Mouse (Mus musculus) neural tube, embryonic 15.5 days (tissue): ENCODE results near the gene Pagr1a. TPM values are rescaled to one million over a fixed set of nuclear protein-coding genes. Genes with fewer than 3 reads are reported as not detected.

Experiments used
- ATAC-seq: fragments of 200-750 bp; cut with Nextera tagmentation; 2 replicates; pipeline ENCODE4 v1.8.0; 2017; ENCODE audit warnings: mild to moderate bottlenecking, moderate TSS enrichment, moderate library complexity; ENCODE audit not compliant: low FRiP score
- H3K27ac ChIP-seq: fragments of 300-500 bp; sonication (generic); replicated peaks from 2 replicates; pipeline ENCODE4 v1.5.1; 2015; ENCODE audit warnings: mild to moderate bottlenecking, inconsistent platforms
- H3K27me3 ChIP-seq: fragments of 300-500 bp; sonication (generic); replicated peaks from 2 replicates; pipeline ENCODE4 v1.6.1; 2015; ENCODE audit warnings: inconsistent platforms
- H3K36me3 ChIP-seq: fragments of 300-500 bp; sonication (generic); 2 replicates; pipeline ENCODE4 v1.6.1; 2015; ENCODE audit warnings: inconsistent platforms
- H3K4me1 ChIP-seq: fragments of 300-500 bp; sonication (generic); 2 replicates; pipeline ENCODE4 v1.6.1; 2015; ENCODE audit warnings: inconsistent platforms
- H3K4me2 ChIP-seq: fragments of 300-500 bp; sonication (generic); 2 replicates; pipeline ENCODE4 v1.6.1; 2015; ENCODE audit warnings: inconsistent platforms, mild to moderate bottlenecking, moderate library complexity
- H3K4me3 ChIP-seq: fragments of 300-500 bp; sonication (generic); replicated peaks from 2 replicates; pipeline ENCODE4 v1.5.1; 2015; ENCODE audit warnings: mild to moderate bottlenecking, inconsistent platforms
- H3K9ac ChIP-seq: fragments of 300-500 bp; sonication (generic); replicated peaks from 2 replicates; pipeline ENCODE4 v1.6.1; 2015; ENCODE audit warnings: mild to moderate bottlenecking, inconsistent platforms
- H3K9me3 ChIP-seq: fragments of 300-500 bp; sonication (generic); replicated peaks from 2 replicates; pipeline ENCODE4 v1.6.1; 2016; ENCODE audit warnings: inconsistent platforms
- WGBS: fragments of 180-500 bp; shearing (Covaris S2); methylation state at CpG from one replicate; pipeline ENCODE4 v1.1.7; 2015; ENCODE audit warnings: mixed read lengths; 5-methylcytosine and 5-hydroxymethylcytosine counted together
- polyA plus RNA-seq: library from polyadenylated mRNA; unstranded; fragments of >200 nt; fragmentation: Nextera tagmentation; extraction: Ambion mirVana; gene quantifications from 2 replicates; pipeline ENCODE4 v1.2.1, GENCODE M21; 2015

Pagr1a gene
- polyA plus RNA-seq, 1 experiment from 2014 or later: 80.1 TPM

DNA sequence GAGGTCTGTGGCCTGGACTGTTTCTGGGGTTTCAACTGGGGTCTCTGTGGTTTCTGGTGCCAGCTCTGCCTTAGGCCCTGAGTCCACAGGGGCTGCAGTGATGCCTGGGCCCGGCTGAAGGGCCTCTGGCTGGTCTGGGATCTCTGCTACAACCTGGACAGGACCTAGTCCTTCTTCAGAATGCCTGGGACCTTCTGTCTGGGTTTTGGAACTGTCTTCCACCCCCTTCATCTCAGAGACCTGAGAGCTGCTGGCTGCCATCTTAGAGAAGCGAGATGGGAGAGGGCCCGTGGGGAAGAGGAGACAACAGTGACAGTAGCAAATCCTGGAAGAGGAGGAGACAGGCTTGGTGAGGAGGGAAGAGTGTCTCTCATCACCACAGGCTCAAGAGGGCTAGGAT is 2.9 kb upstream of the Pagr1a start:
- no peak for ATAC-seq
- Histone ChIP-seq H3K27ac (peak overlapping the region; percentile 98), H3K9ac (peak overlapping the region; percentile 77), H3K36me3 (peaks cover 30% of the 10 kb centered on the region), H3K4me3 (peak overlapping the region; percentile 59), H3K4me1 (peaks cover 90% of the 10 kb centered on the region), H3K27me3 (no peaks in the 10 kb centered on the region), H3K4me2 (peak overlapping the region; percentile 88), H3K9me3 (no peaks in the 10 kb centered on the region)
- WGBS: 55% methylated on average over 3 of the region's 3 CpGs

DNA sequence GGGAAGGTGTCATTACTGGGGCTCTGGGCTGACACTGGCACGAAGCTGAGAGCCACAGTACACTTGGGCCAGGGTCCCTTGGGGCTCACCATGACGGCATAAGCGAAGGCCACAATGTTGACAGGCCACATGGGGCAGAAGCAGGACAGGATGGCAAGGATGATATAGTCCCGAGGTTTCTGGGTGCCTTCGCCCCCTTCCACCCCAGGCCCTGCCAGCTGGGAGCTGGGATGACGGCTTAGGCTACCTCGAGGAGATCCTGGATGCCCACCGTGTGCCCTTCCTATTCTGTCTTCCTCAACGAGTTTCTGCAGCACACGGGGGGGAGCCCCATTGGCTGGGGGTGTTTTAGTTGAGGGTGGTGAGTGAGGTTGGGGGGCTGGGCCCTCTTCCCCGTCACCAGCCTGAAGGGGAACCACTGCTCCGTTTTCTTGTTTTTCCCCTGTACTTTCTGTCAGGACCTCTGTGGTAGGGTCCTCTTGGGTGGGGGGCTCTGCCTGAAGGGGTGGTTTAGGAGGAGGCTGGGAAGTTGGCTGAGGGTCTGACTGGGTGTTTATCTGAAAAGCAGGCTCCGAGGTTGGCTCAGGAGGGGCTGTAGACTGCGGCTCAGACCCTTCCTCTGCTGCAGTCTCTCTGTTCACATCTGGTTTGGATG is 2.3 kb upstream of the Pagr1a start:
- H3K9me3 ChIP-seq: no peaks in the 10 kb centered on the region
- 77% methylated on average over 14 of the region's 14 CpGs for WGBS
- H3K4me1 ChIP-seq: peaks cover 90% of the 10 kb centered on the region
- peaks cover 32% of the 10 kb centered on the region for H3K36me3 ChIP-seq
- ATAC-seq: no peak
- H3K27ac ChIP-seq: peak overlapping the region; percentile 98
- H3K4me2 ChIP-seq: peak overlapping the region; percentile 88
- no peaks in the 10 kb centered on the region for H3K27me3 ChIP-seq
- H3K4me3 ChIP-seq: peak overlapping the region; percentile 59
- peak overlapping the region; percentile 77 for H3K9ac ChIP-seq

DNA sequence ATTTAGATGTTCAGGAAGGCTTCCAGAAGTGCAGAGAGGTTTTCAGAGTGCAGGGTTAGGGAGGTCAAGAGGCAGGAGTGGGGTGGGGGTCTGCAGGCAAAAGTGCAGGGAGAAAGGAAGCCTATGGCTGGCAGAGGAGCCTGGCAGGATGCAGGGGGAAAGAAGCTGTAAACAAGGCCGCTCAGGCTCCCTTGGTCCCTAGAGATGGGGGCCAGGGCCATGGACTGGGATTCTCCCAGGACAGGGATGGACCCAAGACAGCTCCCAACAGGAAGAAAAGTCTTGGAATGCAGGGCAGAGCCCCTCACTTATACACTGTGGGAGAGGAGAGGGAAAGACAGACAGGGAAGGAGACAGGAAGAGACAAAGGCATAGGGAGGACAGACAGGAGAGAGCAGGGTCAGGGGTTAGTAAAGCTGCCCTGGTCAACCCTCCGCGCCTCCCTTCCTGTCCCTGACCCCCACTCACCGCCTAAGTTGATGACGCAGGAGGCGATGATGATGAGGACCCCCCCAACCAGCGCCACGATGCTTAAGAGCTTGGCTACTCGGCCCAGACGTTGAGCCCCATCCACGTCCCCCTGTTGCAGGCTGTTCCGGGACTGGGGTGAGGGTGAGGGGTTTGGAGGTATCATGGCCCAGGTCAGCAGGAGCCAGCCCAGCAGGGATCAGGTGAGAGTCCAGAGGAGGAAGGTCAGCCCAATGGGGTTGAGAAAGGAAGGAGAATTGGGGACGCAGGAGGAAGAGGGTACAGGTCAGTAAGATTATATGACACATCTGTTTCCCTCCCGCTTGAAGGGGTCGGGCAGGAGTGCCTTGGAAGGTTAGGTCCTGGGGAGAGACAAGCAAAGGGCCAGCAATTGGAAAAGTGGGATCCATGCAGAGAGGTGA is 1.5 kb upstream of the Pagr1a start:
- peak overlapping the region; percentile 68; the same call in 1 of the 2 replicates for H3K4me3 ChIP-seq
- H3K4me2 ChIP-seq: peak overlapping the region; percentile 88
- peak overlapping the region; percentile 98 for H3K27ac ChIP-seq
- peaks cover 32% of the 10 kb centered on the region for H3K36me3 ChIP-seq
- WGBS: 88% methylated on average over 15 of the region's 15 CpGs
- H3K9me3 ChIP-seq: no peaks in the 10 kb centered on the region
- ATAC-seq: no peak
- peaks cover 90% of the 10 kb centered on the region for H3K4me1 ChIP-seq
- H3K9ac ChIP-seq: peak overlapping the region; percentile 92
- no peaks in the 10 kb centered on the region for H3K27me3 ChIP-seq

DNA sequence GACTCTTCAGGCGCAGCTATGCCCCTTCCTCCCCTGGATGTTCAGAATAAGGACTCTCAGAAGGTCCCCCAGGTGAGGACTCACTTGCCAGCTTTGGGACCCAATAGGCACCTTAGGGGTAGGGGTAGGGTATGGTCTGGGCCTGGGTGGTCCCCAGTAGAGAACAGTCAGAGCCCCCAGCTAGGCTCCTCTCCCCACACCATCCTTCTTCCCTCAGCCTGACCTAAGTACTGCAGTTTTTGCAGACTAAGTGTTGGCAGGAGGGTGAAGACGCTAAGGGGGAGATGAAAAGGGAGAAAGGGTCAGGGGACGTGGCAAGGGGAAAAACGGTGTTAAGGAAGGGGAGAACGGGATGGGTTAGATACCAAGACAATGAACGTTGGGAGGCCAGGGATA is 796 bp upstream of the Pagr1a start:
- ATAC-seq: no peak
- Histone ChIP-seq H3K9me3 (no peaks in the 10 kb centered on the region), H3K4me3 (peak overlapping the region; percentile 68), H3K36me3 (peaks cover 34% of the 10 kb centered on the region), H3K27ac (peak overlapping the region; percentile 98), H3K4me2 (peak overlapping the region; percentile 88), H3K9ac (peak overlapping the region; percentile 92; the same call in 1 of the 2 replicates), H3K4me1 (peaks cover 88% of the 10 kb centered on the region), H3K27me3 (no peaks in the 10 kb centered on the region)
- WGBS: 62% methylated on average over 6 of the region's 6 CpGs

DNA sequence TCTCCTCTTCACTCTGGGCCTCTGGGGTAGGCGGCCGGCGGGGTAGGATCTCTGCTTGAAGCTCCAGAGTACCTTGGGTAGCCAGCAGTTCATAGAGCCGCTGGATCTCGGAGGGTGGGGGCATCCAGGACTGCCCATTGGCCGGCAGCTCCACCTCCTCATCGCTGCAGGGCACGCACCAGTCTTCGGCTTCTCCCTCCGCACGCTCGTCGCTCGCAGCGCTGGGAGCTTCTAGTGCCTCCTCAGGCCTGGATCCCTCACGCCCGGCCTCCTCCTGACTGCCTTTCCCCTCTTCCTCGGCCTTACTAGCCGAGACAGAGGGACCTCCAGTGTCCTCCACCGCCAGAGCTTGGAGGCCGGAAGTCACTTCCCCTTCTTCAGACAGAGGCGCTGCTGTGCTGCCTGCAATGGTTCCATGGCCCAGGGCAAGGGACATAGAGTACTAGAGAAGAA is 640 bp downstream of the Pagr1a start:
- WGBS: 0% methylated on average over 22 of the region's 22 CpGs
- Histone ChIP-seq H3K4me2 (peak overlapping the region; percentile 88), H3K27me3 (no peaks in the 10 kb centered on the region), H3K9me3 (no peaks in the 10 kb centered on the region), H3K9ac (peak overlapping the region; percentile 92), H3K4me3 (peak overlapping the region; percentile 68), H3K4me1 (peaks cover 74% of the 10 kb centered on the region), H3K36me3 (peaks cover 24% of the 10 kb centered on the region), H3K27ac (peak overlapping the region; percentile 98)
- peak; percentile 57 for ATAC-seq

DNA sequence TGATC is 869 bp downstream of the Pagr1a start, which contains the start of gene Pagr1b:
TSS of gene Pagr1b (minus strand) at position 4 of the 5 bp plus-strand sequence.
- peaks cover 72% of the 10 kb centered on the region for H3K4me1 ChIP-seq
- peak within 1 kb of the TSS; percentile 68 for H3K4me3 ChIP-seq
- no peaks in the 10 kb centered on the region for H3K9me3 ChIP-seq
- H3K9ac ChIP-seq: peak within 1 kb of the TSS; percentile 92
- peaks cover 24% of the 10 kb centered on the region for H3K36me3 ChIP-seq
- peak within 1 kb of the TSS; percentile 98 for H3K27ac ChIP-seq
- no peak for ATAC-seq
- peak within 1 kb of the TSS; percentile 88 for H3K4me2 ChIP-seq
- no peaks in the 10 kb centered on the region for H3K27me3 ChIP-seq

DNA sequence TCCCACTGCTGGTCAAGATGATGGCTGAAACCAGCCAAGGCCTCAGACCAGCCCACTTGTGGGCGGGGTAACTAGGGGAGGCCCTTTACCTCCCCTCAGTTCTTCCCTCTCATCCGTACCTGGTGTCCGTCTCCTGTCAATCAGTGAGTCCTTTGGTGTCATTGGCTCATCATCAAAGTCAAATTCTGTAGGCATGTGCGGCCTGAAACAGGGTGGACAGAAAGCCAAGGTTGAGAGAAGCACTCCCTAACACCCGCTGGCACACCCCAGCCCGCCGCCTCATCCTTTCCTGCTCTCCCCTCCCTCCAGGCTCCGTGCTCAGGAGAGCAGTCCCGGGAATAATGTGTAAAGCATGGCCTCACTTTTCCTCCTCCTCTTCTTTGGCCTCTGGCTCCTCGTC is 1.1 kb downstream of the Pagr1a start:
- ATAC-seq: 0 out of 2 replicates have a peak, but pooled peaks have one; percentile 1
- H3K4me1 ChIP-seq: peaks cover 70% of the 10 kb centered on the region
- H3K9me3 ChIP-seq: no peaks in the 10 kb centered on the region
- no peaks in the 10 kb centered on the region for H3K27me3 ChIP-seq
- H3K4me2 ChIP-seq: peak overlapping the region; percentile 88
- peak overlapping the region; percentile 92 for H3K9ac ChIP-seq
- H3K4me3 ChIP-seq: peak overlapping the region; percentile 68
- peak overlapping the region; percentile 98 for H3K27ac ChIP-seq
- peaks cover 24% of the 10 kb centered on the region for H3K36me3 ChIP-seq
- 3% methylated on average over 10 of the region's 10 CpGs for WGBS

DNA sequence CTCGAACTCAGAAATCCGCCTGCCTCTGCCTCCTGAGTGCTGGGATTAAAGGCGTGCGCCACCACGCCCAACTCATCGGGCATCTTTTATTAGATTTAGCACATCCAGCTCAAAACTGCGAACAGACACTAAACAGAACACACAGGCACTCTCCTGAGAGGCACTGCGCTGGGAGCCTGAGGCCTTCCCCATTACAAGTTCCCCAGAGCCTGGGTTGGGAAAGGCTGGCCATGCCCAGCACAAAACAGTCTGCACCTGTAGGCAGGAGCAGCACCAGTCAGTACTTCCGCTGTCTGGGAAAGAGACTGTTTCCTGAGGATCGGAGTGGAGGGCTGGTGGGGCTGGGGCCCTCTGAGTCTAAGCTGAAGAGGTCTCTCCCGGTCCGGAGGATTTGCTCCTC is 2.2 kb downstream of the Pagr1a start:
- ATAC-seq: no peak
- Histone ChIP-seq H3K9me3 (no peaks in the 10 kb centered on the region), H3K36me3 (peaks cover 24% of the 10 kb centered on the region), H3K4me2 (peak overlapping the region; percentile 88), H3K27me3 (no peaks in the 10 kb centered on the region), H3K4me1 (peaks cover 59% of the 10 kb centered on the region), H3K9ac (peak overlapping the region; percentile 92; the same call in 1 of the 2 replicates), H3K27ac (no peak overlapping the region), H3K4me3 (0 out of 2 replicates have a peak overlapping the region, but pooled peaks have one; percentile 68)
- 97% methylated on average over 12 of the region's 12 CpGs for WGBS

DNA sequence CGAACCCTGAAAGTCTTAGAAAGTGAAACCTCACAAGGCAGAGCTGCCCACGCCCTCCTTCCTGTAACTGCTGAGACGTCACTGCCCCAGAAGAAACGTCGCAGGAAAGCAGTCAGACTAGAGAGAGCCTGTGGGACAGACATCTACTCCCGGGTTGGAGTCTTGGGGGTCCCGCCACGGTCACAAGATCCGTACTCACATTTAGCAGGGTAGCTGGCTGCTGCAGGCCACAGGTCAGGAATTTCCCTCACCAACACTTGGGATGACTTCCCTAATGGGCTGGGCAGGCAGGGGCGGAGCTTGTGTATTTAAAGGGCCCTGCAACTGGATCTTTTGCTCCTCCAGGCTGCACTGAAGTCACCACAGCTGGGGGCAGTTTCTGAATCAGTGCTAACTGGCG is 2.8 kb downstream of the Pagr1a start, which contains the start of gene Mvp:
TSS of gene Mvp (minus strand) at position 302 of the 400 bp plus-strand sequence.
- Histone ChIP-seq H3K4me3 (peak within 1 kb of the TSS; percentile 68), H3K4me1 (peaks cover 53% of the 10 kb centered on the region), H3K36me3 (peaks cover 24% of the 10 kb centered on the region), H3K9me3 (no peaks in the 10 kb centered on the region), H3K9ac (peak within 1 kb of the TSS; percentile 92; the same call in 1 of the 2 replicates), H3K4me2 (peak within 1 kb of the TSS; percentile 88), H3K27me3 (no peaks in the 10 kb centered on the region), H3K27ac (no peak within 1 kb of the TSS)
- ATAC-seq: no peak
- WGBS: 64% methylated on average over 11 of the region's 11 CpGs

DNA sequence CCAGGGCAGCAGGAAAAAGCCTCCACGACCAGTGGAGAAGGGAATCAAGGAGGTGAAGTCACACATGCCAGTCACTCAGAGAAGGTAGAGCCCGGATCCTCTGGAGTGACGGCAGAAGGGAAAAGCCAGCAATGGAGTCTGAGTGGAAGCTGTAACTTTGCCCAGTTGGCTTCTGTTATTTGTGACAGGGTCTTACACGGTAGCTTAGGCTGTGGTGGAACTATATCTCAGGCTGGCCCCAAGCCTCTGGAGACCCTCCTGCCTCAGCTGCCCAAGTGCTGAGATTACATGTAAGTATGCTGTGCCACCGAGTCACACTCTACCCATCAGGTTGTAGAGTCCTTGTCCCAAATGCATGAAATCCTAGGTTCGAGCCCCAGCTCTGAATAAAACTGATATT is 3.8 kb downstream of the Pagr1a start:
- Histone ChIP-seq H3K4me3 (no peak overlapping the region), H3K9me3 (no peaks in the 10 kb centered on the region), H3K4me1 (peaks cover 43% of the 10 kb centered on the region), H3K36me3 (peaks cover 24% of the 10 kb centered on the region), H3K27ac (no peak overlapping the region), H3K4me2 (no peak overlapping the region), H3K9ac (no peak overlapping the region), H3K27me3 (no peaks in the 10 kb centered on the region)
- no peak for ATAC-seq
- 94% methylated on average over 6 of the region's 6 CpGs for WGBS

DNA sequence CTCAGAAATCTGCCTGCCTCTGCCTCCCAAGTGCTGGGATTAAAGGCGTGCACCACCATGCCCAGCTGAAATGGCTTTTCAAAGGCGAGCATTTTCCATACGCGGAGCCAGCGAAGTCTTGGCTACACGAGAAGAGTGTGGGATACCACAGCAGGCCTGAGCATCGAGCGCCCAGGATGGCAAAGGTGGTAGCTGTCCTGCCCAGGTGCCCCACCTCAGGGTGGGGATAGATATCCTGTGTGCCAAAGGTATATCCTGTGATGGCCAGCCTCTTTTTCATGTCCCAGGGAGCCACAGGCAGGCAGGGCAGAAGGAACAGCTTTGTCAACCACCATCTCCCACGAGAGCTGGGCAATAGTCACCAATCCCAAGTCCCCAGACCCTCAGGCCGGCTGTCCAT is 4.3 kb downstream of the Pagr1a start:
- Histone ChIP-seq H3K4me3 (no peak overlapping the region), H3K4me2 (no peak overlapping the region), H3K27me3 (no peaks in the 10 kb centered on the region), H3K9ac (no peak overlapping the region), H3K36me3 (peaks cover 24% of the 10 kb centered on the region), H3K4me1 (peaks cover 38% of the 10 kb centered on the region), H3K27ac (no peak overlapping the region), H3K9me3 (no peaks in the 10 kb centered on the region)
- 95% methylated on average over 10 of the region's 10 CpGs for WGBS
- ATAC-seq: no peak

DNA sequence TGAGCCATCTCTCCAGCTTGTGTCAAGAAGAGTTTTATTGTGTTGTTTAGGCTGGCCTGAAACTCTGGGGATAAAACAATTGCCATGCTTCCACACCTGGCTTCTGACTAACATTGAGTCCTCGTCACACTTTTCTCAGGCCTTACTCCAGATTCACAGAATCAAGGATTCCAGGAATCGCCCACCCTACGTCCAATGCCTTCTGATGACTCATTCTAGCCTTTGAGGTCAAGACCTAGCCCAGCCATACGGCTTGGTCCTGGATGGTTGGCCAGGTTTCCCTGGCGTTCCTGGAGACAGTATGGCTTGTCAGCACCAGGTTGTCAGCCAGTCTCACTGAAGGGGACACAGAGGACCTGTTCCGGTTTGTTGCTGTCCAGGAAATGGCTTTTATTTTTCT is 4.8 kb downstream of the Pagr1a start:
- Histone ChIP-seq H3K4me3 (no peak overlapping the region), H3K9me3 (no peaks in the 10 kb centered on the region), H3K4me1 (peaks cover 33% of the 10 kb centered on the region), H3K27me3 (no peaks in the 10 kb centered on the region), H3K9ac (no peak overlapping the region), H3K4me2 (no peak overlapping the region), H3K36me3 (peaks cover 24% of the 10 kb centered on the region), H3K27ac (no peak overlapping the region)
- ATAC-seq: no peak
- WGBS: 89% methylated on average over 6 of the region's 6 CpGs
